Mouse (Mus musculus): ENCODE measurements around the gene Fam196a. TPM values are rescaled to one million over a fixed set of nuclear protein-coding genes. Genes with fewer than 3 reads are reported as not detected.

Gene Fam196a
- not detected for total RNA-seq (2023)

GRCm38 (mm10) chr7:134937927-134938609, at the start of gene Fam196a:
Gene Fam196a (minus strand): TSS chr7:134938430.

All from CD8-positive naive resting alpha-beta T cell, adult 57 days (primary cell).